Mouse (Mus musculus) midbrain, postnatal 0 days (tissue): Measurements from ENCODE around the gene Ldlrad3. TPM values are rescaled to one million over a fixed set of nuclear protein-coding genes. Genes with fewer than 3 reads are reported as not detected.

Experiments used
- ATAC-seq: fragments of 200-750 bp; cut with Nextera tagmentation; 2 replicates; pipeline ENCODE4 v1.8.0; 2017; ENCODE audit warnings: moderate number of reproducible peaks, mild to moderate bottlenecking, moderate TSS enrichment, moderate library complexity; ENCODE audit not compliant: low FRiP score
- DNase-seq: peaks from one replicate; pipeline ENCODE4 v3.0.0-alpha.2; 2015; ENCODE audit warnings: low spot score
- H3K27ac ChIP-seq: fragments of 300-500 bp; sonication (generic); 2 replicates; pipeline ENCODE4 v1.5.1; 2014; ENCODE audit warnings: low read depth, mild to moderate bottlenecking, low read length, mixed read lengths
- H3K27me3 ChIP-seq: fragments of 300-500 bp; sonication (generic); 2 replicates; pipeline ENCODE4 v1.6.1; 2014; ENCODE audit warnings: low read length, control low read depth, mixed read lengths; ENCODE audit not compliant: insufficient read depth
- H3K36me3 ChIP-seq: fragments of 300-500 bp; sonication (generic); 2 replicates; pipeline ENCODE4 v1.6.1; 2014; ENCODE audit warnings: low read length, control low read depth, mixed read lengths; ENCODE audit not compliant: insufficient read depth
- H3K4me1 ChIP-seq: fragments of 300-500 bp; sonication (generic); 2 replicates; pipeline ENCODE4 v1.6.1; 2014; ENCODE audit warnings: mild to moderate bottlenecking, control low read depth, antibody characterized with exemption, low read length, mixed read lengths; ENCODE audit not compliant: insufficient read depth
- H3K4me2 ChIP-seq: fragments of 300-500 bp; sonication (generic); 2 replicates; pipeline ENCODE4 v1.6.1; 2014; ENCODE audit warnings: low read depth, mild to moderate bottlenecking, low read length, mixed read lengths; ENCODE audit not compliant: poor library complexity, severe bottlenecking
- H3K4me3 ChIP-seq: fragments of 300-500 bp; sonication (generic); 2 replicates; pipeline ENCODE4 v1.5.1; 2014; ENCODE audit warnings: low read depth, mild to moderate bottlenecking, low read length, moderate library complexity
- H3K9ac ChIP-seq: fragments of 300-500 bp; sonication (generic); replicated peaks from 2 replicates; pipeline ENCODE4 v1.6.1; 2014; ENCODE audit warnings: mild to moderate bottlenecking, low read length, moderate library complexity, mixed read lengths; ENCODE audit not compliant: poor library complexity, severe bottlenecking
- H3K9me3 ChIP-seq: fragments of 300-500 bp; sonication (generic); 2 replicates; pipeline ENCODE4 v1.6.1; 2016; ENCODE audit warnings: low read length, control low read depth
- CTCF ChIP-seq: IDR thresholded peaks from 2 replicates; pipeline ENCODE4 v1.5.1; 2016; ENCODE audit warnings: antibody characterized with exemption, mild to moderate bottlenecking
- WGBS: fragments of 180-500 bp; shearing (Covaris S2); extraction: QIAGEN DNeasy Blood & Tissue Kit; methylation state at CpG from one replicate; pipeline ENCODE4 v1.1.7; 2014; 5-methylcytosine and 5-hydroxymethylcytosine counted together
- polyA plus RNA-seq: library from polyadenylated mRNA; unstranded; fragments of >200 nt; fragmentation: Nextera tagmentation; extraction: Ambion mirVana; gene quantifications from 2 replicates; pipeline ENCODE4 v1.2.1, GENCODE M21; 2015
- total RNA-seq: library from RNA; depleted of rRNA; stranded (reverse); fragments of >200 nt; gene quantifications from 2 replicates; pipeline ENCODE4 v1.2.3, GENCODE M21; 2014

Gene Ldlrad3
- total and polyA plus RNA-seq, 2 experiments from 2014 or later, result 18.4 to 25.0 TPM

DNA sequence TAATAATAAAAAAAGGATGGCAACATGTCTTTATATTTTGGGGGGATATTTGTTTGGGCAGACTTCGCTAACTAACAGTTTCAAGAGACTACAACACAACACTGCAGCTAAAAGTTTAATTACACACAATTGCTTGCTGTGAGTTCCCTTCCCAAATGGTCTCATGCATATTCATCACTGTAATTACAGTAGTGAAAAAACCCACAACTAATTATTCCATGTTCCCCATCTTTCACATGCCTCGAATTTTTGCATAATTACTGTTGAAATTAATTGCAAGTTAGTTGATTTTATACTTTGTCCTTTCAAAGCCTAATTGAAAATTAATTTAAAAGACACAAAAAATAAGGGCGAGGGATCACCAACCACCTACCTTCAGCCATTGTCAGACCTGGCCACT, 212.4 kb downstream of the Ldlrad3 start:
- H3K9ac ChIP-seq, result no peak overlapping the region
- H3K4me3 ChIP-seq, result no peak overlapping the region
- H3K36me3 ChIP-seq, result no peaks in the 10 kb centered on the region
- no peak overlapping the region for H3K27ac ChIP-seq
- H3K4me1 ChIP-seq, result 0 out of 2 replicates have a peak, but pooled peaks cover under 1% of the 10 kb centered on the region
- 86% methylated on average over 3 of the region's 3 CpGs for WGBS
- no peak overlapping the region for H3K4me2 ChIP-seq
- TF ChIP-seq CTCF, result no peak
- no peaks in the 10 kb centered on the region for H3K27me3 ChIP-seq
- DNase-seq, result no peak
- no peaks in the 10 kb centered on the region for H3K9me3 ChIP-seq
- ATAC-seq, result no peak

GRCm38 (mm10) chr2:101967601-101968000, 218.6 kb downstream of the Ldlrad3 start:
- no peaks in the 10 kb centered on the region for H3K9me3 ChIP-seq
- no peak overlapping the region for H3K4me3 ChIP-seq
- H3K27me3 ChIP-seq, result no peaks in the 10 kb centered on the region
- no peak overlapping the region for H3K9ac ChIP-seq
- 28% methylated on average over 4 of the region's 4 CpGs for WGBS
- H3K36me3 ChIP-seq, result no peaks in the 10 kb centered on the region
- DNase-seq, result no peak
- 0 out of 2 replicates have a peak overlapping the region, but pooled peaks have one; percentile 12 for H3K27ac ChIP-seq
- no peak overlapping the region for H3K4me2 ChIP-seq
- ATAC-seq, result no peak
- H3K4me1 ChIP-seq, result peaks cover 11% of the 10 kb centered on the region
- no peak for TF ChIP-seq CTCF

DNA sequence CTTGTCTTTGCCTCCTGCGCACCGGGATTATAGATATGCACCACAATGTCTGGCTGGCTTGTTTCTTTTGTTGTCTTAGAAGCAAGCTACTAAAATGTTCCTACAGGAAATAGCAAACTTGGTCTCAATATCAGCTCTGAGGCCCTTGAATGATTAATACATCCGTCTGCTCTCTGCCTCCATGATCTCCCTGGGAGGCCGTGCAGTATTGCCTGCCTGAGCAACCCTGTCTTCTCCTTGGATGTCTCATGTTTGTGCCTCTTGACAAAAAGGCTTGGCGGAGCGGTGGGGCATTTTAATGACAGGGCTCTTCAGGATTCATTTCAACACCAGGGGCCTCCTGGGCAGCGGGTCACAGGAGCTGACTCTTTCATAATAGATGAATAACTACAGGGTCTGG, 219.0 kb downstream of the Ldlrad3 start:
- Histone ChIP-seq H3K4me1 (peaks cover 11% of the 10 kb centered on the region), H3K27me3 (no peaks in the 10 kb centered on the region), H3K9me3 (no peaks in the 10 kb centered on the region), H3K27ac (0 out of 2 replicates have a peak overlapping the region, but pooled peaks have one; percentile 12), H3K9ac (no peak overlapping the region), H3K4me3 (no peak overlapping the region), H3K36me3 (no peaks in the 10 kb centered on the region), H3K4me2 (no peak overlapping the region)
- ATAC-seq (no peak), DNase-seq (no peak)
- TF ChIP-seq CTCF, result no peak
- 26% methylated on average over 7 of the region's 7 CpGs for WGBS

DNA sequence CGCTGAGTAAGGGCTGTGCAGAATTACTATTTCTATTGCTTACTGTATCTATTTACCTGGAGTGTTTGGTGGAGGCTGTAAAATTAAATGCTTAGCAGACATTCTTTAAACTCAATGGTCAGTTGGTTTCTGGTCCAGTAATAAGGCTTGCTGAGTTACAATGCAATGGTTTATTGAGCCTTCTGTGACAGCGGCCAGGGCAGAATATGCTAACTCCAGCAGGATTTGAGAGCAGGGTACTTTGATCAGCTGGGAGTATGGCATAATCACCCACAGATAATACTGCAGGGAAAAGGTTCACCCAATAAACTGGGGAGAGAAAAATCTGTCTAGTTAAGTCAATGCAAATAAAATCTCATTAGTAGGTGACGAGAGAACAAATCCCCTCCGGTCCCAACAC, 220.2 kb downstream of the Ldlrad3 start:
- WGBS, result 53% methylated on average over 4 of the region's 4 CpGs
- H3K4me3 ChIP-seq, result no peak overlapping the region
- no peak overlapping the region for H3K9ac ChIP-seq
- H3K4me1 ChIP-seq, result peaks cover 15% of the 10 kb centered on the region
- no peaks in the 10 kb centered on the region for H3K27me3 ChIP-seq
- no peak for DNase-seq
- no peaks in the 10 kb centered on the region for H3K9me3 ChIP-seq
- ATAC-seq, result no peak
- no peak for TF ChIP-seq CTCF
- H3K4me2 ChIP-seq, result no peak overlapping the region
- H3K36me3 ChIP-seq, result no peaks in the 10 kb centered on the region
- no peak overlapping the region for H3K27ac ChIP-seq

DNA sequence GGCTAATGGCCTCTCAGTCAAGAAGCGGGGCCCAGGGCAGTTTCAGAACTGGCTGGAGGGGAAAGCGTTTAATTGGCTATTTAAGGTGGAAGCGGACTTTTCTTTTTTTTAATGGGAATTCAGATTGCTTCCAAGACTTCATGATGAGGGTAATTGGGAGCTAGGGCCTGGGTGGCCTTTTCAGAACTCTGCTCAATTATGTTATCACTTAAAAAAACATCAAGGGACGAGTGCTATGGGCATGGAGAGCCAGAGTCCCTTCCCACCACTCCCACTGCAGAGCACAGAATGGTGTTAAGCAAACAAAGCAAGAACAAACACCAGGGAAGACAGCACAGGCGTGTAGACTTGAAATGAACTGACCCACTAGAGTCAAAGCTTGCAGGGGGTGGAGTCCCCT, 220.7 kb downstream of the Ldlrad3 start:
- no peaks in the 10 kb centered on the region for H3K36me3 ChIP-seq
- no peak for TF ChIP-seq CTCF
- peaks cover 15% of the 10 kb centered on the region for H3K4me1 ChIP-seq
- DNase-seq (no peak), ATAC-seq (no peak)
- H3K27ac ChIP-seq, result no peak overlapping the region
- 47% methylated on average over 5 of the region's 5 CpGs for WGBS
- no peak overlapping the region for H3K4me2 ChIP-seq
- no peak overlapping the region for H3K9ac ChIP-seq
- no peaks in the 10 kb centered on the region for H3K27me3 ChIP-seq
- no peaks in the 10 kb centered on the region for H3K9me3 ChIP-seq
- no peak overlapping the region for H3K4me3 ChIP-seq

DNA sequence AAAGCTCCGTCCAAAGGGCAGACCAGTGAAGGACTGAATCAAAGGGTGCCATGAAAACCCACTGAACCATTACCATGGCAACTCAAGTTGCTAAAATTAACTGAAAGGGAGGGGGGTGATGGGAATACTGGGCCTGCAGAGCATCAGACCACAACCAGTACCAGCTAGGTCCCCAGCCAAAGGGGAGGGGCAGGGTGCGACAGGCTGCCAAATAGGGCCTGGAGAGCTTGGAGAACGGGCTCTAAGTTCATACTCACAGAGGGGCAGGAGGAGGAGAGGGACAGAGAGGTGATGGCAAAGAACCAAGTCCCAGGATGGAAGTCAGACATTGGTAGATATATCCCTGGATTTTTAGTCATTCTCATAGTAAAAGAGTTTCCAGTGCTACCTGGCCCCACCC, 222.8 kb downstream of the Ldlrad3 start:
- ATAC-seq (0 out of 2 replicates have a peak, but pooled peaks have one; percentile 8), DNase-seq (no peak)
- Histone ChIP-seq H3K27ac (no peak overlapping the region), H3K9ac (no peak overlapping the region), H3K4me1 (peaks cover 15% of the 10 kb centered on the region), H3K27me3 (no peaks in the 10 kb centered on the region), H3K9me3 (no peaks in the 10 kb centered on the region), H3K4me3 (no peak overlapping the region), H3K36me3 (no peaks in the 10 kb centered on the region), H3K4me2 (no peak overlapping the region)
- TF ChIP-seq CTCF, result no peak
- WGBS, result 52% methylated on average over 3 of the region's 3 CpGs
